Mouse (Mus musculus): ENCODE measurements around the gene Frrs1l.

DNA sequence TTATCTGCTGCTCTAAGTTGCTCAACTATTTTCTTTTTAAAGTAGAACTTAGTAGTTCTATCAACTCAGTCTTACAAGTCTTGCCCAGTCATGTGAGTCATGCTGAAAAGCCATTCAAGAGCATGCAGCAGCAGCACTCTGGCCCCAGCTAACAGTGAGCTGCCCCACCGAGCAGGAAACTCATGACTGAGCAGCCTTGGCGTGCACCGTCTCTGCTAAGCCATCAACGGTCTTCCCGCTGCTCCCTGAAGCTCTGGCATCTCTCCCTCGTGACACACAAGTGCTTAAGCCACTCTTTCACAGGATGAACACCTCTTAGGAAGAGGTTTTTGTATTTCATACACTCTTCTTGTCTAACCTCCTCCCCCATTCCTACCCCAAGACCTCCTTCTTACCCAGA lies 53.1 kb downstream of the Frrs1l start:
- TF ChIP-seq GATA1 (IDR thresholded peaks at IDR 0.05; ENCODE audit: low read length) (no peak), TAL1 (IDR thresholded peaks at IDR 0.05; ENCODE audit: low read length) (no peak)
